Mouse (Mus musculus): ENCODE data around the gene Atg4a-ps.

DNA sequence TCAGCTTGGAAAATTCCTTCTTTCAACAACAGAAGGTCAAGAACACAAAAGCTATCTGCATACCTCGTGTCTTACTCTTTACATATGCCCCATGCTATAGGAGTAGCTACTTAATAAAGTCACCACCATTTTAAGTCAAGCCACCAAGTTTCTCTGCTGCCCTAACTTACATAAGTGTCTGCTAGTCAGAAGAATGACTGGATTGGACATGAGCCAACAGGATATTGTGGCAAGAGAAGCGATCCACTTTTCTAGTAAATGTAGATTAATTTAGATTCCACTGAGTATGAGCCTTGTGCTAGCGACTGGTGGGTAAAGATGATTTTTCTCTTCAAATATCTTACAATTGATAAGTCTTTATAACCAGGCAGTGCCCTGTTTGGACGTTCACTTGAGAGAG is 12.0 kb downstream of the Atg4a-ps start:
- TF ChIP-seq TAL1 (IDR thresholded peaks at IDR 0.05; ENCODE audit: low read length) (no peak), GATA1 (IDR thresholded peaks at IDR 0.05; ENCODE audit: low read length) (no peak)

All from erythroblast, embryonic 14.5 days (primary cell).